Mouse (Mus musculus): ENCODE results near the gene Atcay.

Atcay gene

DNA sequence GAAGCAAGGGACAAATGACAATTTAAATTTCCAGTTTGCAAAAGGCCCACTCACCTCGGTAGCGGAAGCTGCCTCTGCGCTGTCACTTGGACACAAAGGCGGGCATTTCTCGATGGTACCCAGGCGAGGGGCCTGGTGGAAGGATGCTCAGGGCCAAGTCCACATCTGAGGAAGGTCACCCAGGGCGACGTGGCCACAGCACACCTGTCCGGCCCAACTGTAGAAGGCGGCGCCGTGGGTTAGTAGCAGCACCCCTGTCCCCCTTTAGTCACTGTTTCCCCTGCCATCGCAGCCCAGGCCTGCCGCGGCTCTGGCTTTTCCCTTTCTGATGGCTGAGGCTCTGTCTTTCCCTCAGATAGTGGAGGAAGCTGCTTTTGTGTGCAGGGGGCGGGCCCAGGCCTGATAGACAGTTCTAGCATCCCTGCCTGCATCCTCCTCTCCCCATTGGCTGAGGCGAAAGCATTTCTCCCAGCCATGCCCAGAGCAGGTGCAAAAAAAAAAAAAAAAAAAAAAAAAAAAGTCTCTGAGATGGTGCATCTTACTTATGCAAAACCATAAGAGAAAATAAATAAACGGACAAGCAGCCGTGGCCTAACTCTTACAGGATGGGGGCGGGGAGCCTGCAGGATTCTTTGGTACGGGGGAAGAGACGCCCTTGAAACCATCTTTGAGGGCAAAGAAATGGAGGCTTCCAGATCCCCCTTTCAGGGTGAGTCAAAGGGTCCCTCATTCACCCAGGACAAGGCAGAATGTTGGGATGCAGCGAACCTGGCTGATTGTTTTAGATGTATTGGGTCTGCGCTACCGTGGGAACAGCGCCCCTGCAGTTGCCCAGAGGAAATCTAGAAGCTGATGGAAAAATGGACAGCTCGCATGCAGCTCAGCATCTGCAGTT lies at the start of gene Atcay:
Gene Atcay, minus strand, starts transcription at position 396 of the 895 bp plus-strand sequence.
- no peak for TF ChIP-seq GATA4 (IDR thresholded peaks at IDR 0.05; ENCODE audit: insufficient replicate concordance, low read length)

DNA sequence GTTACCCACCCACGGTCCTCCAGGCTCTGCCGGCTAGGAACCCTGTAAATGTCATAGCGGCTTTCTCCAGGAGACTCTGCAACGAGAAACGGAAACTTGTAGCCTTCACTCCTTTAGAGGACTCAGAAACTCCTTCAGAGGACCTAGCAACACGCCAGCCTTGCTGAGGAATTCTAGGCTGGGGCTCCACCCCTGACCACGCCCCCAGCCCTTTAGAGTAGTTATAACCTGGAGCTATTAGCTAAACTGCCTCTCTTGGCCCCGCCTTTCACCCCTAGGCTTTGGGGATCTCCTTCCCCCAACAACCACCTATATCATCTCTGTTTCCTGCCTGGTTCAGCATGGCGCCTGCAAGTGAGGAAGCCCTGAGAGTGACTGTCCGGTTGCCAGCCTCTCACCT lies 48.9 kb upstream of the Atcay start:
- no peak for TF ChIP-seq GATA4 (IDR thresholded peaks at IDR 0.05; ENCODE audit: insufficient replicate concordance, low read length)

DNA sequence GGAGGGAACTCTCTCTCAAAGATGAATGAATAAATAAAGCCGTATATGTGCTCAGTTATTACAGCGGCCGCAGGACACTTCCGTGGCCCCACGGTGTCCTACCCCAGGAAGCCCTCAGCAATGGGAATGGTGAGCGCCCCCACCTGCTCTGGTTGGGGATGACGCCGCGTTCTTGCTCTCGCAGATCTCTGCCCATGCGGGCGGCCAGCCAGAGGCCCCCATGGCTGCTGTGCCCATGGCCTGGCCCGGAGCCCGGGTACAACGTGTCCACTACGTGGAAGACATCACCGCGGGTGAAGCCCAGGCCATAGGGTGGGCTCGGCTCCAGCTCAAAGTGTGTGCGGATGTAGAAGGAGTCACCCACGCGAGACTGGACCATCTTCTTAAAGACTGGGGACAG lies 47.0 kb upstream of the Atcay start:
- TF ChIP-seq GATA4 (IDR thresholded peaks at IDR 0.05; ENCODE audit: insufficient replicate concordance, low read length), result no peak

DNA sequence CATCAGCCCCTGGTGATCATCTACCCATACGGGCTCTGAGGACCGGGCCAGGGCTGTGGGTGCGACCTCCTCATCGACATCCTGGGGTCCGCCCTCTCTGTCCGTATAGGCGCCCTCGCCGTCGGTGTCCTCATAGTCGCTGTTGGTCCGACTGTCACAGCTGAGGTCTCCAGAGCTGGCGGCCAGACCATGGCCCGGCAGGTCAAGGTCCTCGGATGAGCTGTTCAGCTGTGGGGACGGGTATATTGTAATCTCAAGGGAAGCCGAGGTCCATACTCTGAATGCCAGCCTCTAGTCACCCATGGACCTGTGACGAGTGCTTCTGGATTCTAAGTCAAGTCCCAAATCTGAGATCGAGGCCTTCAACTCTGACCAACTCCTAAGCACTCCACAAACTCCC lies 43.2 kb upstream of the Atcay start:
- no peak for TF ChIP-seq GATA4 (IDR thresholded peaks at IDR 0.05; ENCODE audit: insufficient replicate concordance, low read length)

- TF ChIP-seq GATA4 (IDR thresholded peaks at IDR 0.05; ENCODE audit: insufficient replicate concordance, low read length), result no peak
Measured at GRCm38 (mm10) chr10:81272356-81272755, 41.7 kb upstream of the Atcay start.

GRCm38 (mm10) chr10:81268643-81269412 lies 38.2 kb upstream of the Atcay start:
- TF ChIP-seq GATA4 (IDR thresholded peaks at IDR 0.05; ENCODE audit: insufficient replicate concordance, low read length), result no peak

GRCm38 (mm10) chr10:81268056-81268455 lies 37.4 kb upstream of the Atcay start:
- no peak; the same call in 1 of the 2 replicates for TF ChIP-seq GATA4 (IDR thresholded peaks at IDR 0.05; ENCODE audit: insufficient replicate concordance, low read length)

GRCm38 (mm10) chr10:81266211-81267105 lies 35.8 kb upstream of the Atcay start, which contains the start of the genes Mrpl54 and Apba3:
Gene Mrpl54, minus strand, starts transcription at chr10:81266934.
Gene Apba3, plus strand, starts transcription at chr10:81266960.
- no peak for TF ChIP-seq GATA4 (IDR thresholded peaks at IDR 0.05; ENCODE audit: insufficient replicate concordance, low read length)

GRCm38 (mm10) chr10:81265540-81265939 lies 34.9 kb upstream of the Atcay start:
- TF ChIP-seq GATA4 (IDR thresholded peaks at IDR 0.05; ENCODE audit: insufficient replicate concordance, low read length), result no peak

DNA sequence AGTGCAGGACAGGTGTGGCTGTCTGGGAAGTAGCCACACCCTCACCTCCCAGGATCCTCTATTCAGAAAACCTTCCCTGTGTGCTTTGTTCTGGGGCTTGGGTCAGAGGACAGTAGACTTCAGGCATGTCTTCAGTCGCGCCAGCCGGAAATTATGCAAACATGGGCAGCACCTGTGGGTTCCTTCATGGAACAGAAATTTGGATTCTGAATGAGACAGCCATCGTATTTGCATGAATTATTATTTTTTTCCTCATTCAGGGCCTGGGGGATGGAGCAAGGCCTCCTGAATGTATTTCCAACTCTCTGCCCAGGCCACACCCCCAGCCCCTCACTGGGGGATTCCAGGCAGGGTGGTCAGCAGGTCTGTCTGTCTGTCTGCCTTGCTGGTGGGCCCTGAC lies 30.4 kb upstream of the Atcay start:
- TF ChIP-seq GATA4 (IDR thresholded peaks at IDR 0.05; ENCODE audit: insufficient replicate concordance, low read length), result no peak

DNA sequence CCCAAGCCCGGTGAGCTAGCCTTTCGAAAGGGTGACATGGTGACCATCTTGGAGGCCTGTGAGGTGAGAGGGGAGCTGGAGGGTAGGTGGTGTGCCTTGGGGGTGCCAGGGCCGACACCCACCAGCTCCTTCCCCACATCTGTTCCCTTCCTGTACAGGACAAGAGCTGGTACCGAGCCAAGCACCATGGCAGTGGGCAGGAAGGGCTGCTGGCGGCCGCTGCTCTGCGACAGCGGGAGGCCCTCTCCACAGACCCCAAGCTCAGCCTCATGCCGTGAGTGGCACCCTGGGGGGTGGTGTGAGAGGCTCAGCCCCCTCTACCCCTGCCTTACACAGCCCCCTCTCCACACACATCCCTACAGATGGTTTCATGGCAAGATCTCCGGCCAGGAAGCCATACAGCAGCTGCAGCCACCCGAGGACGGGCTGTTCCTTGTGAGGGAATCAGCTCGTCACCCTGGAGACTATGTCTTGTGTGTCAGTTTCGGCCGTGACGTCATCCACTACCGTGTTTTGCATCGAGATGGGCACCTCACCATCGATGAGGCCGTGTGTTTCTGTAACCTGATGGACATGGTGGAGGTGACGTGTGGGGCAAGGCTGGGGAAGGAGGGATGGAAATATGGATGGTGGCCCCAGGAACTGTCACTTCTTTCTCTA lies 28.7 kb upstream of the Atcay start:
- TF ChIP-seq GATA4 (IDR thresholded peaks at IDR 0.05; ENCODE audit: insufficient replicate concordance, low read length), result no peak

DNA sequence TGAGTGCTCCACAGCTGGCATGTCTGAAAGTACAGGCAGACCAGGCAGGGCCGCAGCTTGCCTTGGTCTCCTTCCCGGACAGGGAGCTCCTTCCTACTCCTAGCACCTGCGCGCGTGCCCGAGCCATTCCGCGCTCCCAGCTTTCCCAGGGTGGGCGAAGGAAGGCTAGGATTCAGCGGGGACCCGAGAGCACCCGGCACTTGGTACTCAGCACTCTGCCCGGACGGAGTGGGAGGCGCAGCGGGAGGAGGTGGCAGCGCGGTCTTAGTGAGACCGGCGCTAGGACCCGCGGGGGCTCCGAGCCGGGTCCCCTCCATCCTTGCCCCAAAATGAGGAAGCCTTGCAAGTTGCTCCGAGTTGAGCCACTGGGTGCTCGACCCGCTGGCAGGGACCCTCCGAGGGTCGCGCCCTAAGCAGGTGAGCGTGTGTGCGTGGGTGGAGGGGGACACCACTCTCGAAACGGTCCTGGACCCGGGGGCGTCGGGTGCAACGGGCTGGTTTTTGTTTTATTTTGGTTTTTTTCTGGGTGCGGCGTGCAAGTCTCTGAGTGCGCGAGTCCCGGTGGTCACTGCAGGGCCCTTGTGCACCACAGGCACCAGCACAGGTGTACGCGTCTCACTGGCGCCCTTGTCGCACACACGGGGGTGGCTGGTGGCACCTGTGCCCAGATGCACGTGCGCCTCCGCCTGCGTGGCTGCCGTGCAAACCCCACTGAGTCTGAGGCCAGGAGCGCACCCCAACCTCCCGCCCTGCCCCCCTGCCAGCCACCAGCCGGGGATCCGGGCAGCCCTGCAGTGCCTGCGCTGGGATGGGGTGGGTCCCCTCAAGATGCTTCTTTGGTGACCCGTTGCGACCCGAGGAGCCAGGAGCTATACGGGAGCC lies 26.8 kb upstream of the Atcay start:
- TF ChIP-seq GATA4 (IDR thresholded peaks at IDR 0.05; ENCODE audit: insufficient replicate concordance, low read length), result no peak

- no peak for TF ChIP-seq GATA4 (IDR thresholded peaks at IDR 0.05; ENCODE audit: insufficient replicate concordance, low read length)
Measured at GRCm38 (mm10) chr10:81254886-81255285, 24.3 kb upstream of the Atcay start.

Measured in liver, adult (tissue).